Mouse (Mus musculus) cerebellum, adult 11 months (tissue): Measurements from ENCODE around the gene Grin1.
"Not testable (repeated sequence)": the region's sequence is repeated elsewhere in the genome, so short reads cannot be mapped to it uniquely, and the experiment has no call there.

Source experiments
- DNase-seq: peaks from one replicate; pipeline ENCODE4 v3.0.0; 2022

Gene Grin1

GRCm38 (mm10) chr2:25285551-25285950 lies 33.4 kb downstream of the Grin1 start:
- DNase-seq, result no peak

GRCm38 (mm10) chr2:25278928-25279882 lies 39.8 kb downstream of the Grin1 start:
- DNase-seq, result peak; percentile 81

- peak; percentile 21 for DNase-seq
Observed at GRCm38 (mm10) chr2:25273010-25273409, 46.0 kb downstream of the Grin1 start.

GRCm38 (mm10) chr2:25272515-25272914 lies 46.5 kb downstream of the Grin1 start:
- no peak for DNase-seq

- DNase-seq, result peak; percentile 96
Observed at GRCm38 (mm10) chr2:25271827-25272511, 47.0 kb downstream of the Grin1 start, which contains the start of the genes Ssna1 and Anapc2. TSS of gene Ssna1 (minus strand) at chr2:25272438. TSS of gene Anapc2 (plus strand) at chr2:25272478.

GRCm38 (mm10) chr2:25267746-25268309 lies 51.2 kb downstream of the Grin1 start:
- DNase-seq, result no peak

- DNase-seq, result peak; percentile 55
Observed at GRCm38 (mm10) chr2:25267241-25267640, 51.7 kb downstream of the Grin1 start.

- DNase-seq, result peak; percentile 79
Observed at GRCm38 (mm10) chr2:25266720-25267119, 52.3 kb downstream of the Grin1 start.

GRCm38 (mm10) chr2:25265897-25266656 lies 52.9 kb downstream of the Grin1 start:
- peak; percentile 96 for DNase-seq

GRCm38 (mm10) chr2:25264851-25265250 lies 54.1 kb downstream of the Grin1 start:
- peak; percentile 87 for DNase-seq

- peak; percentile 45 for DNase-seq
Observed at GRCm38 (mm10) chr2:25264286-25264660, 54.7 kb downstream of the Grin1 start.

GRCm38 (mm10) chr2:25263623-25264285 lies 55.2 kb downstream of the Grin1 start:
- peak; percentile 44 for DNase-seq

GRCm38 (mm10) chr2:25262795-25263622 lies 56.0 kb downstream of the Grin1 start:
- peak; percentile 81 for DNase-seq

GRCm38 (mm10) chr2:25262291-25262767 lies 56.7 kb downstream of the Grin1 start, which contains the start of gene Tprn:
TSS of gene Tprn (plus strand) at chr2:25262618.
- peak; percentile 95 for DNase-seq

GRCm38 (mm10) chr2:25261870-25262269 lies 57.1 kb downstream of the Grin1 start:
- no peak for DNase-seq

GRCm38 (mm10) chr2:25258887-25259286 lies 60.1 kb downstream of the Grin1 start:
- DNase-seq, result no peak

- DNase-seq, result not testable (repeated sequence)
Observed at GRCm38 (mm10) chr2:25257250-25257649, 61.7 kb downstream of the Grin1 start.

- not testable (repeated sequence) for DNase-seq
Observed at GRCm38 (mm10) chr2:25256443-25257109, 62.4 kb downstream of the Grin1 start.

GRCm38 (mm10) chr2:25255284-25255779 lies 63.7 kb downstream of the Grin1 start, which contains the start of gene Tmem203:
TSS of gene Tmem203 (plus strand) at chr2:25255439.
- peak; percentile 77 for DNase-seq

- DNase-seq, result no peak
Observed at GRCm38 (mm10) chr2:25252331-25252730, 66.7 kb downstream of the Grin1 start.
